Mouse (Mus musculus): ENCODE data around the gene Fopnl.

- TF ChIP-seq CTCF (conservative IDR thresholded peaks at IDR 0.05; ENCODE audit: low read length) (no peak), POU5F1 (IDR thresholded peaks at IDR 0.05; ENCODE audit: borderline replicate concordance, low read length) (no peak)
These were observed 13.5 kb downstream of the Fopnl start for GRCm38 (mm10) chr16:14303676-14304075.
